Mouse (Mus musculus): ENCODE measurements around the gene Slc44a2.
A peak's percentile ranks its signal among the peaks of the same experiment; 100 is the strongest.

The Slc44a2 gene

GRCm38 (mm10) chr9:21392646-21393175, 72.2 kb downstream of the Slc44a2 start:
- DNase-seq = peak in 1 of 2 experiments; percentile 9

- DNase-seq = no peak
Observed at GRCm38 (mm10) chr9:21395692-21396091, 75.2 kb downstream of the Slc44a2 start.

- no peak for DNase-seq
Observed at GRCm38 (mm10) chr9:21397170-21397569, 76.7 kb downstream of the Slc44a2 start.

GRCm38 (mm10) chr9:21401042-21401441, 80.5 kb downstream of the Slc44a2 start:
- no peak for DNase-seq

GRCm38 (mm10) chr9:21402764-21403253, 82.3 kb downstream of the Slc44a2 start:
- no peak for DNase-seq

- DNase-seq = no peak
Observed at GRCm38 (mm10) chr9:21403745-21404144, 83.2 kb downstream of the Slc44a2 start.
